Mouse (Mus musculus) Patski (cell line): Measurements from ENCODE around the gene Pmm1. TPM values are rescaled to one million over a fixed set of nuclear protein-coding genes. Genes with fewer than 3 reads are reported as not detected.

Source experiments
- ATAC-seq: fragments of 100-300 bp; one replicate; pipeline ENCODE4 v1.8.0; 2021
- CTCF ChIA-PET: fragments of 350-600 bp; sonication (Branson Sonifier 250); formaldehyde crosslinking; loops from one replicate; lab custom pipeline; 2022; ENCODE audit warnings: inconsistent platforms; lab: Charles Lee
- POLR2A ChIA-PET: fragments of 350-600 bp; sonication (Branson Sonifier 250); formaldehyde crosslinking; loops from one replicate; lab custom pipeline; 2022; ENCODE audit warnings: antibody characterized with exemption, inconsistent platforms; lab: Charles Lee
- DNase-seq: peaks from one replicate; pipeline ENCODE4 v3.0.0-alpha.2; 2011; ENCODE audit warnings: low read depth, low spot score
- H3K27me3 ChIP-seq: fragments of 371-371 bp; one replicate; pipeline ENCODE4 v1.5.1; 2021
- CTCF ChIP-seq: fragments of 100-300 bp; IDR thresholded peaks from one replicate; pipeline ENCODE4 v1.5.1; 2021
- in situ Hi-C: fragments of 300-500 bp; cut with MboI; formaldehyde crosslinking; loops from 3 replicates; pipeline ENCODE4 v1.11.1; 2018; ENCODE audit warnings: low pct_unique_long_range_greater_than_20kb, mixed read lengths
- polyA plus RNA-seq: library from polyadenylated mRNA; unstranded; gene quantifications from one replicate; pipeline ENCODE4 v1.2.3, GENCODE M21; 2021

Gene Pmm1
- polyA plus RNA-seq, 1 experiment from 2014 or later: 97.0 TPM

DNA sequence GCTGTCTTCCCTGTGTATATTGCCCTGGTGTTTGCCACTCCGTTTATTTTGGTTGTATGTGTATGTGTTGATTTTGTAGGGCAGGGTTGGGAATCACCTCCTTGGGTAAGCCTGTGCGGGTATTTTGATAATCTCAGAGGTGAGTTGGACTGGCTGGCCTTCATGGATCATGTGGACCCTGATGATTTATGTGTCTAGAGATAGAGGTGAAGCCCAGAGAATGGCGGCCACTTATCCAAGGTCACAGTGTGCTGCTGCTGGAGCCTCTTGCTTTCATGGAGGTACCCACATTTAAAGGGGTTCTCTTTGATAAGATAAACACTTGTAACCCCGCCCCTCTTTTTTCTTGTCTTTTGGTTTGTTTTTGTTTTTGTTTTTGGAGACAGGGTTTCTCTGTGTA, 21.0 kb downstream of the Pmm1 start:
- ChIA-PET CTCF (interaction anchor here (1.2 to 1.7 kb wide), 3 partner anchors 9 to 20 kb away, joined by 5 to 12 read pairs (median 6); no protein-coding TSS in a partner anchor), POLR2A (no interaction called here)
- in situ Hi-C loops: no loop called here
- no peak for ATAC-seq
- H3K27me3 ChIP-seq: no peaks in the 10 kb centered on the region
- no peak for TF ChIP-seq CTCF
- no peak for DNase-seq

DNA sequence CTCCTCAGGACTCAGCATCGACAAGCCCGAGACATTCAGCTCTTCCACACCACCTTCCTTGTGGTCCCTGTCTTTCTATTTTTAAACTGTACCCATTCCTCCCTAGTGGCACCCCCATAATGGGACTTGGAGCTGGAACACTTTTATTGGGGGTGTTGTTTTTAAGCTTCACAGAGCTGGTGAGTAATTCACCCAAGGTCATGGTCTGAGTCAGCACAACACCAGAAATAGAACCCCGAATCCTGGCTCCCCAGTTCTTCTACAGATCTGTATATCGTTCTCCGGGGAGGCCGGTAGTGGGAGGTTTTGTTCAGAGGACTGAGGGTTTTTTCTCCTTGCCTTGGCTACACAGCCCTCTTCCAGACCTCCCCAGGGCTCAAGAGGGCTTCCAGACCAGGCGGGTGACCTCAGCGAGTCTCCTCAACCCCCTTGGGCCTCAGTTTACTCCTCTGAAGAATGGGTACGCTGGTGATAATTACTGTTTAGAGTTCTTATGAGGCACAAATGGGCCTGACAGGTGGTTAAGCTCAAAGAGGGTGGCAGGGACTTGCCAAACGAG, 21.5 kb downstream of the Pmm1 start:
- H3K27me3 ChIP-seq: no peaks in the 10 kb centered on the region
- in situ Hi-C loops: no loop called here
- ChIA-PET POLR2A (interaction anchor here (1.0 kb wide), 1 partner anchor 81 kb away, joined by 5 read pairs; no protein-coding TSS in a partner anchor), CTCF (interaction anchor here (0.8 to 2.1 kb wide), 8 partner anchors 9 to 76 kb away, joined by 3 to 12 read pairs (median 4); no protein-coding TSS in a partner anchor)
- ATAC-seq: no peak
- no peak for TF ChIP-seq CTCF
- no peak for DNase-seq

DNA sequence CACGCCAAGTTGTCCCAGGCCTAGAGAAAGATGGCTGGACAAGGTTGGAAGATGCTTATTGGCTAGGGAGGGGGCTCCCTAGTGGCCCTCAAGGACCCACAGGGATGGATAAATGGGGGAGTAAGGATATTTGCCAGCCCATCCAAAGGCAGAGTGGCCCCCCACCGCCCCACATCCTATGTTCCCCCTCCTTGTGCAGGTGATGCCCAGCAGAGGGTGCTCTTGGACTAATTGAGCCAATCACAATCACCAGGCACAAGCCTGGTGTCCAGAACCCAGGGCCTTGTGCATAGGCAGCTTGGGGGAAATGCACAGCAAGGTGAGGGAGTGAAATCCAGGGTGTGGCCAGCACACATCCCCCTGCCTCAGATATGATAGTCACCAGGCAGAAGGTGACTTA, 22.5 kb downstream of the Pmm1 start:
- no peak for TF ChIP-seq CTCF
- no peaks in the 10 kb centered on the region for H3K27me3 ChIP-seq
- ATAC-seq (no peak), DNase-seq (no peak)
- POLR2A ChIA-PET: interaction anchor here (1.0 to 1.2 kb wide), 3 partner anchors 77 to 91 kb away, joined by 4 to 5 read pairs (median 5); no protein-coding TSS in a partner anchor
- in situ Hi-C loops: no loop called here
- CTCF ChIA-PET: interaction anchor here (0.8 to 2.1 kb wide), 10 partner anchors 10 to 77 kb away, joined by 3 to 12 read pairs (median 5); partner anchors contain the start of gene Pmm1

DNA sequence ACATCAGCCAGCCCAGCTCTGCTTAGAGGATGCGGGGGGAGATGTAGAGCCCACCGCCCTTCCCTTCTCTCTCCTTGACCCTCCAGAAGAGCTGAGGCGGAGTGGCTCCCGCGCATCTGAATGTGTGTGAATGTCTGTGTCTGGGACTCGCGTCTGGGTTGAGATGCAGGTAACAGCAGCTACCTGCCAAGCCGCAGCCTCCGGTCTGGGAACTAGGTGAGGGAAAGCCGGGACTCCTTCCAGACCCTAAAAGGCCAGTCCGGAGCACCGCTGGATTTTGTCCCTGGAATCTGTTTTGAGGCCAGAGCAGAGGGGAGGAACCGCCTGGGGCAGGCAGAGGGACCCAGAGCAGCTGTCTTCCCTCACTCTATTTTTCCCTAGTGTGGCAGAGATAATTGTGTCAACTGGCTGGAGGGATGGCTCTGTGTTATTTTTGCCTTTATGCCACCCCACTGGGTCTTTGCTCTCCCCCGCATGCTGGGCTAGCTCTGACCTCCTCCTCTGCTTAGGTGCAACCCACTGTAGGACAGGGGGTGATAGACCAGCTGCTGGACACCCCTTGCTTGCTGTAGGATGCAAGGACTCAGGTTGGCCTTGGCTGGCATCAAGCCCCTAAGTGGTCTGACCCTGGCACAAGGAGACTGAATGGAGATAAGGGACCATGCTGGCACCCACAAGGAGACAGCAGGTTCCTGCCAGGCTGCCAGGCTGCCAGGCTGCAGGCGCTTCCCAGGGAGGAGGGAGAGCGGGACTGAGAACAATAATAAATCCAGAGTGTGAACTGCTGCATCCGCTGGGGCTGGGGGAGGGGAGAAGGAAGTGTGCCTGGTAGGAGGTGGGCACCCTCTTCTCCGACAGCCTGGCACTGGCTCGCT, 23.4 kb downstream of the Pmm1 start:
- no peak for TF ChIP-seq CTCF
- ATAC-seq: no peak

DNA sequence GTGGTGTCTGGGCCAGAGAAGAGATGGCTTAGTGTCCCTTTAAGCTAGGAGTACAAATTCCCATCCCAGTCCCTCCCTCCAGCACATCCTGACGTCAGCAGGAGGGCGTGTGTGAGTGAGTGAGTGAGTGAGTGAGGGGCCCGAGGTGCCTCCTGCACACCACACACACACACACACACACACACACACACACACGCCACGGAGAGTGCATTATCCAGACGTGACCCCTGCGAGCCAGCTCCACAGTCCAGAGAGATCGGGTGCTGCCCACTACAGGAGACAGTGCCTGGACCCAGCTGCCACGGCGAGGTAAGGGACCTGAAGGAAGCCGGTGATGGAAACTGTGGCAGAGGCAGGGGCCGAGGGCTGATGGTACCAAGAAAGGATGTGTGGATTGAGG, 24.1 kb downstream of the Pmm1 start, which contains the start of gene Csdc2:
Csdc2 (plus strand) TSS at position 81 of the 400 bp plus-strand sequence.
- POLR2A ChIA-PET: interaction anchor here (0.6 kb wide), 2 partner anchors 11 to 105 kb away, joined by 3 read pairs; no protein-coding TSS in a partner anchor
- CTCF ChIA-PET: interaction anchor here (1.2 to 2.1 kb wide), 6 partner anchors 9 to 24 kb away, joined by 3 to 9 read pairs (median 6); partner anchors contain the start of genes Pmm1 and Polr3h
- DNase-seq: no peak
- in situ Hi-C loops: no loop called here
- no peak for TF ChIP-seq CTCF
- peak; percentile 61 for ATAC-seq
- no peaks in the 10 kb centered on the region for H3K27me3 ChIP-seq

More for the DNA sequence above, 23.4 kb downstream of the Pmm1 start:
- ChIA-PET CTCF (interaction anchor here (1.2 to 2.1 kb wide), 8 partner anchors 9 to 59 kb away, joined by 3 to 9 read pairs (median 6); partner anchors contain the start of genes Pmm1 and Polr3h), POLR2A (interaction anchor here (0.6 to 1.2 kb wide), 4 partner anchors 10 to 90 kb away, joined by 3 to 5 read pairs (median 4); no protein-coding TSS in a partner anchor)
- DNase-seq: no peak
- in situ Hi-C loops: no loop called here
- no peaks in the 10 kb centered on the region for H3K27me3 ChIP-seq

DNA sequence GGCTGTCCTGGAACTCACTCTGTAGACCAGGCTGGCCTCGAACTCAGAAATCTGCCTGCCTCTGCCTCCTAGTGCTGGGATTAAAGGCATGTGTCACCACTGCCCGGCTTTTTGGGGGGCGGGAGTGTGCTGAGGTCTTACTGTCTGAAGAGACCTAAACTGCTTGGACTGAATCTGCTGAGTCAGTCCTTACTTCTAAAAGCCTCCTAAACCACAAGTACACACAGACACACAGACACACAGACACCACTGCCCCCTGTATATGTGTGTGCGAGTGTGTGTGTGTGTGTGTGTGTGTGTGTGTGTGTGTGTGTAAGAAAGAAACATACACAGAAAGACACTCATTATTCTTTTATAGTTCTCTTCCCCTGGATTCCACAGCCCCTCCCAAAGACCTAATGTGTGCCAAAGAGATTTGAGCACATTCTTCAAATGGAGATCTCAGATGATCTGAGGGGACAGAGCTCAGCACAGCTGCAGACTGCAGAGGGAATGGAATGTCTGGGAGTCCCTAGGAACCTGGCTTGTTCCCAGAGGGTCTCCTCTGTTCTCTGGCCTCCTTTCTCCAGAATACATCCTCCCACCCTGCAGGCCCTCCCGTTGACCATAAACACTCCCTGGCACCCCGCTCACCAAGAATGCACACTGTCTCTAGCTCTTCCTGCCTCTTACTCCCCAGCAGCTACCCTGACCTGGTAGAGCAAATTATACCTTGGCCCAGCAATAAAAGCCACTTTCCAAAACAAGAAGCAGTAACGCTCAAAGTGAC, 24.7 kb downstream of the Pmm1 start:
- CTCF ChIA-PET: interaction anchor here (1.2 to 2.1 kb wide), 5 partner anchors 8 to 20 kb away, joined by 3 to 9 read pairs (median 7); partner anchors contain the start of gene Polr3h
- no peak for TF ChIP-seq CTCF
- in situ Hi-C loops: no loop called here
- no peaks in the 10 kb centered on the region for H3K27me3 ChIP-seq
- POLR2A ChIA-PET: interaction anchor here (0.6 kb wide), 1 partner anchor 104 kb away, joined by 3 read pairs; no protein-coding TSS in a partner anchor
- ATAC-seq (peak; percentile 5), DNase-seq (no peak)

DNA sequence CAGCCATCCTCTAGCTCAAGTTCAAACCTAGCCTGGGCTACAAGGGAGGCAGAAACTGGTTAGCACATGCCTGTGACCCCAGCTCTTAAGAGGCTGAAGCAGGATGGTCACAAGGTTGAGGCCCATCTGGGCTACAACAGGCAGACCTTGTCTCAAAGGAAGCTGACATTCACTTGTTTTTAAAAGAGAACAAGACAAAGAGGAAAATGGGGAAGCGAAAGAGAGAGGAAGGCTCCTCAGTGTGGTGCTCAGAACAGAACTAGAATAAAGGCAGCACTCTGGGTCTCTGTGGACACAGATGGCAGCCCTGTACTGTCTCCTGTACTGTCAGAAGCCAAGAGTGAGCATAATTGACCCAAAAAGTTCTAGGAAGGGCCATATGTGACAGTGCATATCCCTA, 26.7 kb downstream of the Pmm1 start:
- no peaks in the 10 kb centered on the region for H3K27me3 ChIP-seq
- no peak for ATAC-seq
- in situ Hi-C loops: no loop called here
- TF ChIP-seq CTCF: no peak
- ChIA-PET CTCF (no interaction called here), POLR2A (no interaction called here)
- DNase-seq: no peak

DNA sequence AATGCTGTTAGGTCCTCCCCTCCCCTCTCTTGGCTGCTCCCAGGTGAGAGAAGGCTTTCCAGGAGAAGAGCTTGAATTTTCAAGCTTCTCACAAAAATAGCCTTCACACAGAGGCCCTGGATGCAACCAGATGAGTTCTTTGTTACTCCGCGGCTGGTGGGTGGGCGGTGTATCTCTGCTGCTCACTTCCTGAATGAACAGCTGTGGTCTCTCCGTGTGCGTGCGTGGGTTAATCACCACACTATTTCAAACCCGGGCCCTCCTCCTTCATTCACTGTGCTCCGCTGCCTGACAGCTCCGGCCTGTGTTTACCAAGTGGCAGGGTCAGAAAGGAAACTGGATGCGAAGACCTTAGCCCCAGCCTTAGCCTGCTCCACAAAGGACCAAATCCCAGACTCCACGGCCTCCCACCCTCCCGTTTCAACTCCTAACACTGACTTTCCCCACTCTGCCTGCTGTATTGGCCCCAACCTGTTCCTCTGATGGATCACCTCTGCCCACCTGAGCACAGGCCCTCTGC, 27.7 kb downstream of the Pmm1 start:
- ATAC-seq (no peak), DNase-seq (no peak)
- POLR2A ChIA-PET: no interaction called here
- H3K27me3 ChIP-seq: no peaks in the 10 kb centered on the region
- TF ChIP-seq CTCF: no peak
- in situ Hi-C loops: no loop called here
- CTCF ChIA-PET: interaction anchor here (1.1 to 1.4 kb wide), 2 partner anchors 24 to 27 kb away, joined by 4 read pairs; partner anchors contain the start of gene Pmm1

DNA sequence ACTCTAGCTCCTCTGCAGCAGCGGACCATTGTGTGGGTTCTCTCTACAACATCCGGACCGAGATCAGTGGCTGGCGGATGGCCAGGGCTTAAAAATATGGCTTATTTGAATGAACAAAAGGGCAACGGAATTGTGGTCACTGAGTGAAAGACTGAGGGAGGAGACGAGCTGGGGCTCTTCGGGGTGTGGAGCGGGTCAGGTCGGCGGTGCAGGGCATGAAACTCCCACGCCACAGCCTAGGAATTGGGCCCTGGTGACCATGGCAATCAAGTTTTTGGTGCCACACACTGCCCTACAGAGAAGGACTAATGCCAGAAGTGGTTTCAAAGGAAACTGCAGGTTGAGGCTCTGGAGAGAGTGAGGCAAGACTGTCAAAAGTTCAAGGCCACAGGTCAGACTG, 32.5 kb downstream of the Pmm1 start:
- TF ChIP-seq CTCF: no peak
- peak; percentile 15 for ATAC-seq
- DNase-seq: peak; percentile 49
- CTCF ChIA-PET: interaction anchor here (0.7 to 1.3 kb wide), 6 partner anchors 9 to 29 kb away, joined by 3 to 7 read pairs (median 3); partner anchors contain the start of gene Csdc2
- H3K27me3 ChIP-seq: no peaks in the 10 kb centered on the region
- in situ Hi-C loops: no loop called here
- POLR2A ChIA-PET: no interaction called here
